ENCODE assay signal across 16 mouse cellular contexts in genomic region chr2:179539532-179540245, GRCm38 (mm10).
DNase-seq lines count a peak whose midpoint lies in the region; ATAC-seq and TF ChIP-seq lines count a peak whose summit lies in the region.
"Had no signal": no experiment of that assay in that cellular context is flagged by ENCODE, and none has a peak within 500 bp of the region (broad histone marks: within the 10 kb centered on the region; RNA-seq: fewer than 3 reads in every experiment).

No protein-coding gene starts in this region.

- no peak overlapping the region for H3K9ac ChIP-seq in midbrain, postnatal 0 days (replicated peaks; ENCODE audit: low read length, poor library complexity, severe bottlenecking)
- H3K9ac ChIP-seq in liver, embryonic 11.5 days (ENCODE audit: low read depth, low read length): no peak overlapping the region
- H3K9ac ChIP-seq: embryonic facial prominence, embryonic 12.5 days; lung, embryonic 15.5 days had no signal

- H3K9me3 ChIP-seq in midbrain, embryonic 10.5 days (replicated peaks): no peaks in the 10 kb centered on the region
- no peaks in the 10 kb centered on the region for H3K9me3 ChIP-seq in midbrain, postnatal 0 days (ENCODE audit: low read length)
- no peaks in the 10 kb centered on the region for H3K9me3 ChIP-seq in embryonic facial prominence, embryonic 10.5 days
- H3K9me3 ChIP-seq in limb, embryonic 10.5 days (replicated peaks): no peaks in the 10 kb centered on the region
- H3K9me3 ChIP-seq in liver, embryonic 11.5 days (ENCODE audit: control insufficient read depth, low read length): no peaks in the 10 kb centered on the region
- H3K9me3 ChIP-seq: embryonic facial prominence, embryonic 12.5 days; lung, embryonic 15.5 days had no signal

- peaks cover 22% of the 10 kb centered on the region for H3K27me3 ChIP-seq in midbrain, embryonic 10.5 days (ENCODE audit: low read depth, poor library complexity, severe bottlenecking)
- no peaks in the 10 kb centered on the region for H3K27me3 ChIP-seq in midbrain, postnatal 0 days (ENCODE audit: insufficient read depth, low read length)
- peaks cover 27% of the 10 kb centered on the region for H3K27me3 ChIP-seq in embryonic facial prominence, embryonic 10.5 days (replicated peaks; ENCODE audit: low read depth, poor library complexity, severe bottlenecking)
- no peaks in the 10 kb centered on the region for H3K27me3 ChIP-seq in limb, embryonic 10.5 days (ENCODE audit: low read depth, poor library complexity, severe bottlenecking)
- no peaks in the 10 kb centered on the region for H3K27me3 ChIP-seq in liver, embryonic 11.5 days (replicated peaks; ENCODE audit: control insufficient read depth, insufficient read depth, low read length)
- H3K27me3 ChIP-seq: lung, embryonic 15.5 days; Patski had no signal

- ATAC-seq in midbrain, postnatal 0 days (ENCODE audit: low FRiP score): no peak
- no peak for ATAC-seq in liver, embryonic 11.5 days (replicated peaks; ENCODE audit: low FRiP score)
- ATAC-seq: Patski had no signal

- no peak overlapping the region for H3K4me2 ChIP-seq in midbrain, postnatal 0 days (ENCODE audit: low read depth, low read length, poor library complexity, severe bottlenecking)
- no peak overlapping the region for H3K4me2 ChIP-seq in liver, embryonic 11.5 days
- H3K4me2 ChIP-seq: embryonic facial prominence, embryonic 12.5 days; lung, embryonic 15.5 days had no signal

- DNase-seq in embryo, embryonic 10.5 days (ENCODE audit: low spot score): peak; percentile 33
- DNase-seq in embryo, embryonic 9.5 days (ENCODE audit: extremely low spot score): no peak
- no peak for DNase-seq in midbrain, embryonic 10.5 days (ENCODE audit: low spot score)
- no peak for DNase-seq in midbrain, postnatal 0 days (ENCODE audit: low spot score)
- no peak for DNase-seq in embryonic facial prominence, embryonic 10.5 days (ENCODE audit: low spot score)
- no peak for DNase-seq in limb, embryonic 10.5 days (ENCODE audit: low spot score)
- DNase-seq in liver, embryonic 11.5 days (ENCODE audit: low spot score): no peak
- no peak for DNase-seq in spleen, adult 18-20 months
- DNase-seq: cerebellum, postnatal 14 days; gastrocnemius, adult 2 months; heart, postnatal 14 days; thymus, postnatal 25 days had no signal

- H3K27ac ChIP-seq in midbrain, embryonic 10.5 days (replicated peaks): peak overlapping the region; percentile 52
- H3K27ac ChIP-seq in midbrain, postnatal 0 days (ENCODE audit: low read depth, low read length): no peak overlapping the region
- peak overlapping the region; percentile 67; the same call in 1 of the 2 replicates for H3K27ac ChIP-seq in embryonic facial prominence, embryonic 10.5 days (replicated peaks)
- 0 out of 2 replicates have a peak overlapping the region, but pooled peaks have one; percentile 38 for H3K27ac ChIP-seq in limb, embryonic 10.5 days
- no peak overlapping the region for H3K27ac ChIP-seq in liver, embryonic 11.5 days (ENCODE audit: low read depth, low read length)
- H3K27ac ChIP-seq: embryonic facial prominence, embryonic 12.5 days; gastrocnemius, adult 2 months; lung, embryonic 15.5 days had no signal

- TF ChIP-seq CTCF in midbrain, postnatal 0 days (IDR thresholded peaks at IDR 0.05): no peak

- H3K4me1 ChIP-seq in midbrain, embryonic 10.5 days: peaks cover 49% of the 10 kb centered on the region
- H3K4me1 ChIP-seq in midbrain, postnatal 0 days (ENCODE audit: insufficient read depth, low read length): peaks cover 13% of the 10 kb centered on the region
- peaks cover 40% of the 10 kb centered on the region for H3K4me1 ChIP-seq in embryonic facial prominence, embryonic 10.5 days
- H3K4me1 ChIP-seq in limb, embryonic 10.5 days: peaks cover 48% of the 10 kb centered on the region
- H3K4me1 ChIP-seq in liver, embryonic 11.5 days (replicated peaks; ENCODE audit: control insufficient read depth, insufficient read depth, low read length): no peaks in the 10 kb centered on the region
- H3K4me1 ChIP-seq: lung, embryonic 15.5 days; megakaryocyte, embryonic 14.5 days had no signal

- H3K36me3 ChIP-seq in midbrain, embryonic 10.5 days: no peaks in the 10 kb centered on the region
- no peaks in the 10 kb centered on the region for H3K36me3 ChIP-seq in midbrain, postnatal 0 days (ENCODE audit: insufficient read depth, low read length)
- no peaks in the 10 kb centered on the region for H3K36me3 ChIP-seq in embryonic facial prominence, embryonic 10.5 days (replicated peaks)
- no peaks in the 10 kb centered on the region for H3K36me3 ChIP-seq in limb, embryonic 10.5 days
- no peaks in the 10 kb centered on the region for H3K36me3 ChIP-seq in liver, embryonic 11.5 days (ENCODE audit: control insufficient read depth, insufficient read depth, low read length)
- H3K36me3 ChIP-seq: embryonic facial prominence, embryonic 12.5 days; lung, embryonic 15.5 days had no signal

- no peak overlapping the region for H3K4me3 ChIP-seq in midbrain, embryonic 10.5 days
- H3K4me3 ChIP-seq in midbrain, postnatal 0 days (ENCODE audit: low read depth, low read length): no peak overlapping the region
- no peak overlapping the region for H3K4me3 ChIP-seq in embryonic facial prominence, embryonic 10.5 days
- H3K4me3 ChIP-seq in limb, embryonic 10.5 days: no peak overlapping the region
- no peak overlapping the region for H3K4me3 ChIP-seq in liver, embryonic 11.5 days (ENCODE audit: low read depth, low read length)
- H3K4me3 ChIP-seq: embryonic facial prominence, embryonic 12.5 days; gastrocnemius, adult 2 months; lung, embryonic 15.5 days; megakaryocyte, embryonic 14.5 days had no signal

- 23% methylated on average over 9 of the region's 9 CpGs for WGBS in midbrain, embryonic 10.5 days
- WGBS in midbrain, postnatal 0 days: 25% methylated on average over 9 of the region's 9 CpGs
- 22% methylated on average over 9 of the region's 9 CpGs for WGBS in embryonic facial prominence, embryonic 10.5 days
- 45% methylated on average over 9 of the region's 9 CpGs for WGBS in limb, embryonic 10.5 days
- WGBS in liver, embryonic 11.5 days: 52% methylated on average over 9 of the region's 9 CpGs

Comparison
In these comparisons a context has a peak if more than half of its experiments do, and no peak if none do; other contexts are left out.
1. H3K27ac ChIP-seq: peak in midbrain, embryonic 10.5 days (single experiment), embryonic facial prominence, embryonic 10.5 days (single experiment) and limb, embryonic 10.5 days (single experiment); none in midbrain, postnatal 0 days (single experiment) and liver, embryonic 11.5 days (single experiment).